Mouse (Mus musculus) thymus, postnatal 25 days (tissue): ENCODE data around the gene Ccdc154.
"Not testable (repeated sequence)": the region's sequence is repeated elsewhere in the genome, so short reads cannot be mapped to it uniquely, and the experiment has no call there.

Experiments used
- DNase-seq: peaks from one replicate; pipeline ENCODE4 v3.0.0; 2022

Gene Ccdc154

GRCm38 (mm10) chr17:25162161-25162560 is at the start of gene Ccdc154:
Gene Ccdc154, plus strand, starts transcription at chr17:25162461.
- no peak for DNase-seq

GRCm38 (mm10) chr17:25114908-25115645 is 47.2 kb upstream of the Ccdc154 start:
- DNase-seq: no peak

GRCm38 (mm10) chr17:25115664-25116432 is 46.4 kb upstream of the Ccdc154 start, which contains the start of gene Telo2:
Gene Telo2, minus strand, starts transcription at chr17:25115967.
- DNase-seq: peak; percentile 93

GRCm38 (mm10) chr17:25117263-25117662 is 45.0 kb upstream of the Ccdc154 start:
- peak; percentile 33 for DNase-seq

- no peak for DNase-seq
These were observed 41.9 kb upstream of the Ccdc154 start, which contains the start of gene Ptx4 for GRCm38 (mm10) chr17:25120406-25120805. Gene Ptx4, plus strand, starts transcription at chr17:25120760.

GRCm38 (mm10) chr17:25123979-25124378 is 38.3 kb upstream of the Ccdc154 start:
- DNase-seq: peak; percentile 52

- DNase-seq: not testable (repeated sequence)
These were observed 36.7 kb upstream of the Ccdc154 start for GRCm38 (mm10) chr17:25125442-25126060.

GRCm38 (mm10) chr17:25127079-25127478 is 35.2 kb upstream of the Ccdc154 start:
- DNase-seq: no peak

GRCm38 (mm10) chr17:25127681-25128080 is 34.6 kb upstream of the Ccdc154 start:
- no peak for DNase-seq

- DNase-seq: no peak
These were observed 32.2 kb upstream of the Ccdc154 start for GRCm38 (mm10) chr17:25130060-25130459.

- DNase-seq: peak; percentile 86
These were observed 29.0 kb upstream of the Ccdc154 start, which contains the start of gene Clcn7 for GRCm38 (mm10) chr17:25133275-25133698. Gene Clcn7, plus strand, starts transcription at chr17:25133391.

GRCm38 (mm10) chr17:25135622-25136021 is 26.6 kb upstream of the Ccdc154 start:
- no peak for DNase-seq

GRCm38 (mm10) chr17:25138803-25139202 is 23.5 kb upstream of the Ccdc154 start:
- no peak for DNase-seq

- DNase-seq: no peak
These were observed 22.3 kb upstream of the Ccdc154 start for GRCm38 (mm10) chr17:25139960-25140359.

GRCm38 (mm10) chr17:25163387-25163786 is 1.1 kb downstream of the Ccdc154 start:
- no peak for DNase-seq

- DNase-seq: no peak
These were observed 2.5 kb downstream of the Ccdc154 start for GRCm38 (mm10) chr17:25164770-25165169.

GRCm38 (mm10) chr17:25165970-25166671 is 3.9 kb downstream of the Ccdc154 start:
- no peak for DNase-seq

- no peak for DNase-seq
These were observed 7.4 kb downstream of the Ccdc154 start for GRCm38 (mm10) chr17:25169706-25170105.

- DNase-seq: no peak
These were observed 10.3 kb downstream of the Ccdc154 start for GRCm38 (mm10) chr17:25172558-25172957.

- no peak for DNase-seq
These were observed 13.2 kb downstream of the Ccdc154 start, which contains the start of gene Gm38655 for GRCm38 (mm10) chr17:25175411-25175810. Gene Gm38655, minus strand, starts transcription at chr17:25175471.

GRCm38 (mm10) chr17:25183232-25183631 is 21.0 kb downstream of the Ccdc154 start:
- DNase-seq: peak; percentile 15

- peak; percentile 96 for DNase-seq
These were observed 21.9 kb downstream of the Ccdc154 start, which contains the start of gene BC003965 for GRCm38 (mm10) chr17:25184129-25184691. Gene BC003965, plus strand, starts transcription at chr17:25184554.
